Mouse (Mus musculus) CH12.LX (cell line): ENCODE data around the gene Olfr837. TPM values are rescaled to one million over a fixed set of nuclear protein-coding genes. Genes with fewer than 3 reads are reported as not detected.

ENCODE experiments used
- DNase-seq: peaks from one replicate; pipeline ENCODE4 v3.0.0-alpha.2; 2013; ENCODE audit errors: extremely low read depth
- H3K27ac ChIP-seq: 2 replicates; pipeline ENCODE4 v1.5.1; 2012; ENCODE audit warnings: low read depth, mild to moderate bottlenecking, control low read depth, moderate library complexity; ENCODE audit not compliant: insufficient read depth
- H3K27me3 ChIP-seq: replicated peaks from 2 replicates; pipeline ENCODE3; 2012; ENCODE audit warnings: inconsistent platforms
- H3K36me3 ChIP-seq, 2 experiments: replicated peaks in 1 of 2; 2 replicates each; pipeline versions ENCODE3 to v1.6.1; 2012; ENCODE audit warnings: inconsistent platforms in 1 of 2, low read length in 1 of 2, mild to moderate bottlenecking in 1 of 2, mixed read lengths in 1 of 2, moderate library complexity in 1 of 2; ENCODE audit not compliant: control insufficient read depth in 1 of 2, insufficient read depth in 1 of 2
- H3K4me1 ChIP-seq, 2 experiments: 2 replicates each; pipeline ENCODE4 v1.6.1; 2012; ENCODE audit warnings: inconsistent platforms in 1 of 2, moderate library complexity in 1 of 2; ENCODE audit not compliant: insufficient read depth in 2 of 2, control insufficient read depth in 1 of 2
- H3K4me2 ChIP-seq: 2 replicates; pipeline ENCODE4 v1.6.1; 2012; ENCODE audit warnings: low read depth, mild to moderate bottlenecking, control low read depth; ENCODE audit not compliant: poor library complexity, insufficient read depth, severe bottlenecking
- H3K4me3 ChIP-seq, 3 experiments: fragments of 150-350 bp in 1 of 3; sonication (generic) in 1 of 3; replicated peaks in 1 of 3; 2 replicates each; pipeline versions ENCODE3 to v1.5.1; 2011 to 2012; ENCODE audit warnings: low read depth in 2 of 3, low read length in 2 of 3, mild to moderate bottlenecking in 2 of 3, moderate library complexity in 2 of 3, control low read depth in 1 of 3, improper control_type of control experiment in 1 of 3, inconsistent platforms in 1 of 3, mixed read lengths in 1 of 3; ENCODE audit not compliant: poor library complexity in 1 of 3
- H3K79me2 ChIP-seq: replicated peaks from 2 replicates; pipeline ENCODE4 v1.6.1; 2012; ENCODE audit warnings: mild to moderate bottlenecking, moderate library complexity; ENCODE audit not compliant: control insufficient read depth, poor library complexity, insufficient read depth, severe bottlenecking; ENCODE audit errors: extremely low read depth
- H3K9ac ChIP-seq: 2 replicates; pipeline ENCODE4 v1.6.1; 2012; ENCODE audit warnings: low read depth, mild to moderate bottlenecking, control low read depth, moderate library complexity; ENCODE audit not compliant: insufficient read depth
- H3K9me3 ChIP-seq: replicated peaks from 2 replicates; pipeline ENCODE3; 2012; ENCODE audit warnings: low read length, inconsistent platforms, mixed read lengths
- CTCF ChIP-seq, 2 experiments: IDR thresholded peaks in 1 of 2; conservative IDR thresholded peaks in 1 of 2; 2 replicates each; pipeline ENCODE4 v1.5.1; 2011 to 2012; ENCODE audit warnings: low read depth in 2 of 2, low read length in 2 of 2, improper control_type of control experiment in 1 of 2, inconsistent platforms in 1 of 2, mild to moderate bottlenecking in 1 of 2, moderate library complexity in 1 of 2
- ETS1 ChIP-seq: conservative IDR thresholded peaks from 2 replicates; pipeline ENCODE4 v1.6.1; 2012; ENCODE audit warnings: low read depth, mild to moderate bottlenecking, inconsistent platforms, low read length, improper control_type of control experiment, moderate library complexity
- IRF4 ChIP-seq: IDR thresholded peaks from 2 replicates; pipeline ENCODE4 v1.6.1; 2014; ENCODE audit warnings: low read depth, mild to moderate bottlenecking, inconsistent platforms, low read length, improper control_type of control experiment
- MEF2A ChIP-seq: IDR thresholded peaks from 2 replicates; pipeline ENCODE4 v1.6.1; 2014; ENCODE audit warnings: low read depth, mild to moderate bottlenecking, inconsistent platforms, low read length, improper control_type of control experiment, borderline replicate concordance
- MYC ChIP-seq: IDR thresholded peaks from 2 replicates; pipeline ENCODE4 v1.6.1; 2011; ENCODE audit warnings: low read depth, mild to moderate bottlenecking, improper control_type of control experiment, low read length
- NRF1 ChIP-seq: IDR thresholded peaks from 2 replicates; pipeline ENCODE4 v1.6.1; 2014; ENCODE audit warnings: low read depth, mild to moderate bottlenecking, inconsistent platforms, low read length, improper control_type of control experiment, moderate library complexity
- POLR2AphosphoS2 ChIP-seq: IDR thresholded peaks from 2 replicates; pipeline ENCODE4 v1.6.1; 2011; ENCODE audit warnings: low read depth, low read length, improper control_type of control experiment
- RAD21 ChIP-seq: IDR thresholded peaks from 2 replicates; pipeline ENCODE4 v1.6.1; 2011; ENCODE audit warnings: low read depth, mild to moderate bottlenecking, low read length, improper control_type of control experiment, moderate library complexity
- USF1 ChIP-seq: IDR thresholded peaks from 2 replicates; pipeline ENCODE4 v1.6.1; 2014; ENCODE audit warnings: low read depth, mild to moderate bottlenecking, inconsistent platforms, low read length, improper control_type of control experiment
- ZKSCAN1 ChIP-seq: IDR thresholded peaks from 2 replicates; pipeline ENCODE4 v1.6.1; 2012; ENCODE audit warnings: low read depth, inconsistent platforms, low read length, improper control_type of control experiment, borderline replicate concordance
- dilution Hi-C: fragments of 300-500 bp; cut with MboI; formaldehyde crosslinking; loops from 2 replicates; pipeline ENCODE4 v1.14.3; 2020; ENCODE audit warnings: low sequenced_read_pairs; ENCODE audit not compliant: extremely low pct_unique_long_range_greater_than_20kb, extremely low pct_ligation_motif_present
- in situ Hi-C: fragments of 300-500 bp; cut with MboI; formaldehyde crosslinking; loops from 3 replicates; pipeline ENCODE4 v1.14.3; 2019; ENCODE audit warnings: low sequenced_read_pairs, low pct_ligation_motif_present, low pct_unique_long_range_greater_than_20kb, mixed read lengths
- polyA plus RNA-seq: library from polyadenylated mRNA; unstranded; fragments of >175 nt; gene quantifications from 2 replicates; pipeline ENCODE4 v1.2.1, GENCODE M21; 2012; ENCODE audit warnings: low read depth; ENCODE audit not compliant: insufficient read length
- total RNA-seq, 2 experiments: library from RNA; depleted of rRNA; stranded (reverse); fragments of 300-350 nt in 1 of 2; fragments of >200 nt in 1 of 2; gene quantifications; 2 replicates each; pipeline ENCODE4 v1.2.3; 2012 to 2014

Gene Olfr837
- total and polyA plus RNA-seq, 3 experiments, result not detected

DNA sequence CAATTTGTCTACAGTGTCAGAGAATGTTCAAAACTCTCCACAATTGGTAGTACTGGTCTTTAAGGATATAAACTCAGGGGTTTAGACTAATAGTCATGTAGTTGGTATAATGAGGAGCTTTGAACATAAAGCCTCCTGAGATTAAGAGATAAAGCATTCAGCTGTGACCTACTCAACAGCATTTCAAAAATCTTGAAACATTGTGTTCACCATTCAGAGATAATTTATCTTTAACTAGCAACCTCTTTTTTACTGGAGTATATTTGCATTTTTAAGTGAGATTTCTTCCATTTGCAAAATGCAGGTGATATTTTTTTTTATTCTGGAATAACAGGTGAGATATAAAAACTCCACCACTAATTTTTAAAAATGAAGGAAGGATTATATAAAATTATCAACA is 16.0 kb upstream of the Olfr837 start, which contains the start of gene Olfr836:
Olfr836 (plus strand) TSS at position 301 of the 400 bp plus-strand sequence.
- DNase-seq, result no peak
- H3K36me3 ChIP-seq, result no peaks in the 10 kb centered on the region
- no peaks in the 10 kb centered on the region for H3K27me3 ChIP-seq
- H3K9me3 ChIP-seq, result no peaks in the 10 kb centered on the region
- in situ Hi-C loops (no loop called here), dilution Hi-C loops (no loop called here)
- no peak within 1 kb of the TSS for H3K27ac ChIP-seq
- H3K9ac ChIP-seq, result no peak within 1 kb of the TSS
- H3K4me1 ChIP-seq, result no peaks in the 10 kb centered on the region
- TF ChIP-seq RAD21, result no peak
- no peak for TF ChIP-seq POLR2AphosphoS2
- no peak for TF ChIP-seq IRF4
- TF ChIP-seq ETS1, result no peak
- TF ChIP-seq USF1, result no peak
- TF ChIP-seq ZKSCAN1, result no peak
- TF ChIP-seq NRF1, result no peak
- TF ChIP-seq MYC, result no peak
- H3K79me2 ChIP-seq, result no peaks in the 10 kb centered on the region
- H3K4me2 ChIP-seq, result no peak within 1 kb of the TSS
- H3K4me3 ChIP-seq, result no peak within 1 kb of the TSS

DNA sequence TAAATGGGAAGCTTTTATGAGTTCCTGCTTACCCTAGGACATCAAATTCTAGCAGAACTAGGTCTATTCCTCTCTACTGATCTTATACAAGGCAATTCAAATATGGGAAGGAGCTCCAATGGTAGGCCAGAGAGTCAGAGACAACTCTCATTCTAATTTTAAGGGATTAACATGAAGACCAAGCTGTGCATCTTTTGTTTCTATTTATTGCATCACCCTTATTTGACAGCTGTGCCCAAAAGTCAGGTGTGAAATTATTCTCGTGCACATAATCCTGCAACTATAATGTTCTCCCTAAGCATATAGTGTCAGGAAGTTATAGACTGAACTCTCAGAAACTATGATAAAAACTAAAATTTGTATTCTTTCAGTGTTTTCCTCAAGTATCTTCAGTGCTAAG is 41.1 kb downstream of the Olfr837 start, which contains the start of gene Olfr839-ps1:
Olfr839-ps1 (minus strand) TSS at position 101 of the 400 bp plus-strand sequence.
- in situ Hi-C loops (no loop called here), dilution Hi-C loops (no loop called here)
- Histone ChIP-seq H3K9ac (no peak within 1 kb of the TSS), H3K4me1 (no peaks in the 10 kb centered on the region), H3K79me2 (no peaks in the 10 kb centered on the region), H3K36me3 (no peaks in the 10 kb centered on the region), H3K27ac (no peak within 1 kb of the TSS), H3K4me2 (no peak within 1 kb of the TSS), H3K4me3 (no peak within 1 kb of the TSS), H3K9me3 (peaks cover 11% of the 10 kb centered on the region), H3K27me3 (no peaks in the 10 kb centered on the region)
- no peak for DNase-seq
- TF ChIP-seq ZKSCAN1, result no peak
- no peak for TF ChIP-seq MEF2A
- no peak for TF ChIP-seq MYC
- TF ChIP-seq CTCF (conservative IDR thresholded peaks at IDR 0.05 in 1 of 2, IDR thresholded peaks at IDR 0.05 in 1 of 2; ENCODE audit: low read depth in 2 of 2, low read length in 2 of 2), result no peak

Other genes starting within 250 kb of the Olfr837 start
- not detected in 2 replicates for gene Olfr832, start 199.2 kb upstream of the Olfr837 start, total RNA-seq (2012; rRNA removed)
- gene Olfr832, start 199.2 kb upstream of the Olfr837 start, total RNA-seq (2014; rRNA removed), result not detected in 2 replicates
- not detected in 2 replicates for gene Olfr832, start 199.2 kb upstream of the Olfr837 start, polyA plus RNA-seq
- gene Olfr834, start 148.3 kb upstream of the Olfr837 start, total RNA-seq (2012; rRNA removed), result not detected in 2 replicates
- not detected in 2 replicates for gene Olfr834, start 148.3 kb upstream of the Olfr837 start, total RNA-seq (2014; rRNA removed)
- not detected in 2 replicates for gene Olfr834, start 148.3 kb upstream of the Olfr837 start, polyA plus RNA-seq
- gene Olfr835, start 103.6 kb upstream of the Olfr837 start, total RNA-seq (2012; rRNA removed), result not detected in 2 replicates
- not detected in 2 replicates for gene Olfr835, start 103.6 kb upstream of the Olfr837 start, total RNA-seq (2014; rRNA removed)
- not detected in 2 replicates for gene Olfr835, start 103.6 kb upstream of the Olfr837 start, polyA plus RNA-seq
- not detected in 2 replicates for gene Olfr836, start 15.9 kb upstream of the Olfr837 start, total RNA-seq (2012; rRNA removed)
- not detected in 2 replicates for gene Olfr836, start 15.9 kb upstream of the Olfr837 start, total RNA-seq (2014; rRNA removed)
- not detected in 2 replicates for gene Olfr836, start 15.9 kb upstream of the Olfr837 start, polyA plus RNA-seq
- under 0.01 TPM in 1 of 2 replicates, not detected in the other for gene Olfr839-ps1, start 41.0 kb downstream of the Olfr837 start, total RNA-seq (2012; rRNA removed)
- gene Olfr839-ps1, start 41.0 kb downstream of the Olfr837 start, total RNA-seq (2014; rRNA removed), result not detected in 2 replicates
- not detected in 2 replicates for gene Olfr839-ps1, start 41.0 kb downstream of the Olfr837 start, polyA plus RNA-seq
- gene Olfr843, start 115.7 kb downstream of the Olfr837 start, total RNA-seq (2012; rRNA removed), result not detected in 2 replicates
- not detected in 2 replicates for gene Olfr843, start 115.7 kb downstream of the Olfr837 start, total RNA-seq (2014; rRNA removed)
- gene Olfr843, start 115.7 kb downstream of the Olfr837 start, polyA plus RNA-seq, result not detected in 2 replicates
- not detected in 2 replicates for gene Olfr844, start 180.0 kb downstream of the Olfr837 start, total RNA-seq (2012; rRNA removed)
- not detected in 2 replicates for gene Olfr844, start 180.0 kb downstream of the Olfr837 start, total RNA-seq (2014; rRNA removed)
- not detected in 2 replicates for gene Olfr844, start 180.0 kb downstream of the Olfr837 start, polyA plus RNA-seq
- gene Olfr845, start 200.1 kb downstream of the Olfr837 start, total RNA-seq (2012; rRNA removed), result not detected in 2 replicates
- not detected in 2 replicates for gene Olfr845, start 200.1 kb downstream of the Olfr837 start, total RNA-seq (2014; rRNA removed)
- gene Olfr845, start 200.1 kb downstream of the Olfr837 start, polyA plus RNA-seq, result not detected in 2 replicates
- gene Olfr846, start 227.7 kb downstream of the Olfr837 start, total RNA-seq (2012; rRNA removed), result not detected in 2 replicates
- not detected in 2 replicates for gene Olfr846, start 227.7 kb downstream of the Olfr837 start, total RNA-seq (2014; rRNA removed)
- gene Olfr846, start 227.7 kb downstream of the Olfr837 start, polyA plus RNA-seq, result not detected in 2 replicates
- not detected in 2 replicates for gene Olfr847, start 242.4 kb downstream of the Olfr837 start, total RNA-seq (2012; rRNA removed)
- not detected in 2 replicates for gene Olfr847, start 242.4 kb downstream of the Olfr837 start, total RNA-seq (2014; rRNA removed)
- gene Olfr847, start 242.4 kb downstream of the Olfr837 start, polyA plus RNA-seq, result not detected in 2 replicates